Mouse (Mus musculus) testis, adult 2 months (tissue): Measurements from ENCODE around the gene Cbln1.

Source experiments
- CTCF ChIP-seq: fragments of 200-500 bp; IDR thresholded peaks from 2 replicates; pipeline ENCODE4 v1.5.1; 2012; ENCODE audit warnings: low read depth, mild to moderate bottlenecking, inconsistent platforms, low read length, moderate library complexity; ENCODE audit not compliant: control insufficient read depth, insufficient read depth, insufficient replicate concordance
- POLR2A ChIP-seq: fragments of 200-500 bp; IDR thresholded peaks from 2 replicates; pipeline ENCODE4 v1.6.1; 2012; ENCODE audit warnings: low read depth, mild to moderate bottlenecking, inconsistent platforms, low read length, moderate library complexity; ENCODE audit not compliant: control insufficient read depth

DNA sequence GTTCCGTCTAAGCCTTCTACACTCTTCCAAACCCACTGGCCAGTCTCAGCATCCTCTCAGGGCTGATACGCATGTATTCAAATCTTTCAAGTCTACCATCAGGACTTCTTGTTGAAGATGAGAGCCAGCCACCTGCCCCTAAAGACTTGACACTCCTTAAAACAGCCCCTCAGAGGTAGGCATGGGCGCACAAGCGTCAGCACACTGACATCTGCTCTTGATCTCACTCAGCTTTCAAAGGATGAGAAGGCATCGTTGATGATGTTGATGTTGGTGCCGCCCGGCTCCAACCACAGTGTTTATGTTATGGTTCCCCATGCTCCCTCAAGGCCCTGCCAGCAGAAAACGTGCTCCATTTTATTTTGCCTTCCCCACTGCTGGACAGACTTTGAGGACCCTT is 50.7 kb downstream of the Cbln1 start:
- TF ChIP-seq POLR2A = no peak
- TF ChIP-seq CTCF = no peak
